Mouse (Mus musculus) inflammation-experienced regulatory T-cells, adult 6 months (primary cell): ENCODE data around the gene Gm21677. TPM values are rescaled to one million over a fixed set of nuclear protein-coding genes. Genes with fewer than 3 reads are reported as not detected.
"Not testable (repeated sequence)": the region's sequence is repeated elsewhere in the genome, so short reads cannot be mapped to it uniquely, and the experiment has no call there.

Source experiments
- ATAC-seq: one replicate; pipeline ENCODE4 v1.8.0; 2017
- polyA plus RNA-seq, 3 experiments: library from polyadenylated mRNA; unstranded; fragments of 100-300 nt; shearing (Covaris generic); gene quantifications; one replicate each; pipeline ENCODE4 v1.2.1; 2017

Gene Gm21677
- polyA plus RNA-seq, result not detected

- not testable (repeated sequence) for ATAC-seq
These were observed at the start of gene Gm21677 for GRCm38 (mm10) chrY:3306349-3306748. Gene Gm21677, minus strand, starts transcription at chrY:3306449.

GRCm38 (mm10) chrY:3345229-3345628 lies 39.0 kb upstream of the Gm21677 start, which contains the start of gene Gm21693:
Gene Gm21693, minus strand, starts transcription at chrY:3345329.
- ATAC-seq, result not testable (repeated sequence)

- ATAC-seq, result not testable (repeated sequence)
These were observed 34.4 kb upstream of the Gm21677 start for GRCm38 (mm10) chrY:3340661-3341060.

Other genes with a start within 250 kb of the Gm21677 start
- gene Gm21693, start 38.9 kb upstream of the Gm21677 start, polyA plus RNA-seq, result not detected
- not detected for gene Gm21704, start 103.7 kb upstream of the Gm21677 start, polyA plus RNA-seq
- not detected for gene Gm21708, start 103.7 kb upstream of the Gm21677 start, polyA plus RNA-seq